Mouse (Mus musculus) thymus, postnatal 4 days (tissue): ENCODE measurements around the gene Dynlt1c.
A peak's percentile ranks its signal among the peaks of the same experiment; 100 is the strongest.
"Not testable (repeated sequence)": the region's sequence is repeated elsewhere in the genome, so short reads cannot be mapped to it uniquely, and the experiment has no call there.

Experiments used
- DNase-seq: peaks from one replicate; pipeline ENCODE4 v3.0.0; 2021

Dynlt1c gene

GRCm38 (mm10) chr17:6601204-6601911, at the start of gene Dynlt1c:
Dynlt1c (plus strand) TSS chr17:6601671.
- peak; percentile 70 for DNase-seq

GRCm38 (mm10) chr17:6553798-6554197, 47.7 kb upstream of the Dynlt1c start:
- DNase-seq = not testable (repeated sequence)

DNA sequence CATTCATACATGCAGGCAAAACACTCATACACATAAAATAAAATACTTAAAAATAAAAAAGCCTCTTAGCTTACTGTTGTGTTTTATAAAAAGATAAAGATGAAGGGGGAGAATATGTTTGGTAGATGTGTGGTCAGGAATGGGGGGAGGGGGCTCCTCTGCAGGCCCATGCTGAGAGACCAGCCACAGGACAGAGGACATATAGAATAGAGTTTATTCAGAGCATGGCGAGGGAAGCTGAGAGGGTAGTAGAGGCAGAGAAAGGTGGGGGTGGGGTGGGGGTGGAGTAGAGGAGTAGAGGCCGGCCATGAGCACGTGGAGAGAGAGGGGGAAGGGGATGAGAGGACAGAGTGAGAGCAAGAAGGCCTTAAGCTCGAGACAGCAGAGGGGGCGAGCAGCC, 47.2 kb upstream of the Dynlt1c start:
- DNase-seq = not testable (repeated sequence)

GRCm38 (mm10) chr17:6559447-6560133, 41.9 kb upstream of the Dynlt1c start:
- DNase-seq = not testable (repeated sequence)

DNA sequence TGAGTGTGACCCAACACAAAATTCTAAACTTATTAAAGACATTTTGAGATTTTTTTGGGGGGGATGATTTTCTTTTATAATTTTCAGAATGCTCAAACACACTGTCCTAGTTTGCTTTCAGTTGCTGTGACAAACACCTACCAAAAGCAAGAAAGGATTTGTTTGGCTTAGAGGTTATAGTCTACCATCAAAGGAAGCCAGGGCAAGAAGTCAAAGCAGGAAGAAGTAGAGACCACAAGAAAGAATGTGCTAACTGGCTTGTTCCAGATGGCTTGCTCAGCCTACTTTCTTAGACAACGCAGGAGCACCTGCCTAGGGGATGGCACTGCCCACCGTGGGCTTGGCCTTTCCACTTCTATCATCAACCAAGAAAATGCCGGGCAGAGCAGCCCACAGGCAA, 36.6 kb upstream of the Dynlt1c start:
- not testable (repeated sequence) for DNase-seq

GRCm38 (mm10) chr17:6567908-6568307, 33.6 kb upstream of the Dynlt1c start:
- DNase-seq = not testable (repeated sequence)

GRCm38 (mm10) chr17:6571296-6571695, 30.2 kb upstream of the Dynlt1c start:
- DNase-seq = not testable (repeated sequence)

DNA sequence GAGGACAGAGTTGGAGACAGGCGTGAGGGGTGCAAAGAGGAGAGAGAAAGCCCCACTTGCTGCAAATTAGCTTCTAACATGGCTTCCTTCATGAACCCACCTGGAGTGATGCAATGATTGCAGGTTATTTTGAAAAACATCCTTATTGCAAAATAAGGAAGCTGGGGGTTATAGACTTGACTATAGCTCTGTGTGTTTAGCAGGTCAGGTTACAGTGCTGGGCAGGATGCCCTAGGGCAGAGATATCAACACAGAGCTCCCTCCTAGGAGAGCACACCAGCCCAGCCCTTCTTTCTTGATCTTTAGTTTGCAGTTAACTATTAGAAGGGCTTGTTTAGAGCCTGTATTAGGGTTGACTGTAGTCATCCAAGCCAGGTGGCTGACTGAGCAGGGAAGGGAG, 29.3 kb upstream of the Dynlt1c start:
- not testable (repeated sequence) for DNase-seq

- DNase-seq = not testable (repeated sequence)
These were observed 26.1 kb upstream of the Dynlt1c start for GRCm38 (mm10) chr17:6575376-6575775.

GRCm38 (mm10) chr17:6588672-6589071, 12.8 kb upstream of the Dynlt1c start:
- not testable (repeated sequence) for DNase-seq

GRCm38 (mm10) chr17:6592109-6592508, 9.4 kb upstream of the Dynlt1c start:
- DNase-seq = not testable (repeated sequence)

GRCm38 (mm10) chr17:6593896-6594295, 7.6 kb upstream of the Dynlt1c start:
- DNase-seq = peak; percentile 52

DNA sequence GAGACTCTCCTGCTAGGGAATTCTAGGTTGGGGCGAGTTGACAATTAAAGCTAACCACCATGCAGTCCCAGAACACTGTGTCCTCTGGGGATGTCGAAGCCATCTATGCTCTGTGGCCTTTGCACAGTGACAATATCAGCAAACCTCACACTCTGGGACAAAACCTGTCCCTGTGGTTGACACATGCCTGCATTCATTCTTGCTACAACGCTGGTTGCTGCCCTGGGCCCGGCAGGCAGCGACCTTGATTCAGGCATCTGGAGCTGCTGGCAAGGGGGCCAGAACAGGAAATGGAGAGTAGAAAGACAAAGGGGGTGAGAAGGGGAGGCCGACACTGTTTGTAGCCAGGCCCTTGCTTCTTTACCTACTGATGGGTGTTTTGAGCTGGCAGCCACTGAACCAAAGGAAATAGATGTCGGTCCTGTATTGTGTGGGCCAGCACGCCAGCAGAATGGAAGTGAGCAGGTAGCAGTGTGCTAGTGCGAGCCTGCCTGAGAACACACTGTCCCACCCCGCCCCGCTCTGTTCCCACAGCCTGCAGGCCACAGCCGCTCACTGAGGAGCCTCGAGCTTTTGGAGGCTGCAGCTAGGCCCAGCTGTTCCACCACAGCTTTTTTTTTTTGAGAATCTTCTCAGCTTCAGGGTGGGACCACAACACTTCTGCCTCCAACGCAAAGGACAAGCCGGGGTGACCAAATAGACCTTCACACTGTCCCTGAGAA, 5.5 kb upstream of the Dynlt1c start:
- DNase-seq = peak; percentile 76

DNA sequence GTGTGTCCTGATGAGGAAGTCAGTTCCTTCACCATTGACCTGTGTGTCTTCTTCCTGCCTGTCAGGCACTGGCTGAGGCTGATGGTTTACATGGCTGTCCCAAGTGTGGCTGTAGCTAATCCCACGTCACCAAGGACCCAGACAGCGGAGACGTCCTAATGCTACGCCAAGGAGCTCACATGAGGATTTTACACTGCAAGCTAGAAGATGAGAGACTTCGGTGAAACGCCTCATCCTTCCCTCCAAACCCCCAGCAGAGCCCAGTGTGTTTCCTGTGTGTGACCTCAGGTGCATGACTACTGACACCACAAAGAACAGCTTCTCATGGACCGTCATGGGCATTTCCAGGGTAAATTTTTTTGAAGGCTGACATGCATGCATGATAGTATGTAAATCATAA, 3.1 kb upstream of the Dynlt1c start:
- DNase-seq = peak; percentile 34

- peak; percentile 43 for DNase-seq
These were observed 1.1 kb upstream of the Dynlt1c start for GRCm38 (mm10) chr17:6600216-6600911.

GRCm38 (mm10) chr17:6602205-6602604, 734 bp downstream of the Dynlt1c start:
- DNase-seq = not testable (repeated sequence)

GRCm38 (mm10) chr17:6605347-6605746, 3.9 kb downstream of the Dynlt1c start:
- not testable (repeated sequence) for DNase-seq

DNA sequence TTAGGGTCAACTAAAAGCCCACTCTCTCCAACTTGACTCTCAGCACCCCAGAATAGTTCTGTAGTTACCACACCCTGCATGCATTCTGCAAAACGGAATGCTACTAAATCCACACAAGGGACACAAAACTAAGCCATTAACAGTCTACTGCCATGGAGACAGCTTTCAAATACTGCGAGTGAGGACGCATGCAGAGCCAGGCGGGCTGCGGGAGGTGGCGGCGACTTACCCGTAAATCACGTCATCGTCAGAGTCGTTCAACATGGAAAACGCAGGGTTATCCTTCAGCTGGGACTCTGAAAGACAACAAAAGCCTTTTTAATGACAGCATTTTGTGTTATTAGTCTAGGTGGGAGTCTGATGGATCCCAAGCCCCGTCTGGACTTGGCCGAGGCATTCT, 12.1 kb downstream of the Dynlt1c start:
- DNase-seq = not testable (repeated sequence)

DNA sequence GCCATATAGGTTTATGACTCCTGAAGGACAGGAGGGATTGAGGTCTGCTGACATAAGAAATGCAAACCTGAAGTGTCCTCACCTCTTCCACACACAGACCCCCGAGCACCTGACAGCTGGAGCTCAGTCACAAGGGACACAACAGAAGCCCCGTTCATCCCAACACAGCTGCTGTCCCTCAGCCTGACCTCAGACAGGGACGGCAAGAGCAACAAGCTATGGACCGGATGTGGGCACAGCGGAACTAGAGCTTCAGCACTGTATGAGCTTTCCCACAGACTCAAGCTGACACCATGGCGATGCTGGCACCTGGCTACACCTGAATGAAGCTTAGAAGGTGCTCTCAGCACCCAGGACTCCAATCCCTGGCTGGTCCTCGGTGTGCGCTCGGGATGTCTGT, 12.8 kb downstream of the Dynlt1c start:
- DNase-seq = not testable (repeated sequence)

- not testable (repeated sequence) for DNase-seq
These were observed 15.3 kb downstream of the Dynlt1c start for GRCm38 (mm10) chr17:6616731-6617130.

GRCm38 (mm10) chr17:6617689-6618400, 16.4 kb downstream of the Dynlt1c start:
- not testable (repeated sequence) for DNase-seq

DNA sequence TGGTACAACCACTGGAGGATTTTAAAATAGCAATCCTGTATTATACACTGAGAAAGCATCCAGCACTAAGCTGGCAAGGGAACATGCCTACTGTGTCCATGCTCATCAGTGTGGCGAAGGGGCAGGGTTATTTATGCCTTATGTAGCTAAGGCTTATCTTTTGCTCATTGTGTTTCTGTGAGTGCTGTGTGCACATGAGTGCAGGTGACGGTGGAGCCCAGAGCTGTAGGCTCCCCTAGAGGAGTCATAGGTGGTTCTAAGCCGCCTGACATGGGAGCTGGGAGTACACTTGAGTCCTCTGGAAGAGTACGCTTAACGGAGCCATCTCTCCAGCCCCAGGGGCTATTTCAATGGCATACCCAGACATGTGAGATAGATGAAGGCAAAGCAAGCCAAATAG, 17.8 kb downstream of the Dynlt1c start:
- not testable (repeated sequence) for DNase-seq
